Mouse (Mus musculus) olfactory bulb, adult 2 months (tissue): Measurements from ENCODE around the gene Zfp653.

Source experiments
- CTCF ChIP-seq: fragments of 200-500 bp; IDR thresholded peaks from 2 replicates; pipeline ENCODE4 v1.5.1; 2012; ENCODE audit warnings: low read depth, mild to moderate bottlenecking, low read length, moderate library complexity; ENCODE audit not compliant: insufficient read depth
- POLR2A ChIP-seq: fragments of 200-500 bp; IDR thresholded peaks from 2 replicates; pipeline ENCODE4 v1.6.1; 2012; ENCODE audit warnings: mild to moderate bottlenecking, low read depth, low read length, moderate library complexity; ENCODE audit not compliant: insufficient read depth

- TF ChIP-seq POLR2A: no peak
- no peak for TF ChIP-seq CTCF
These were observed 60.1 kb downstream of the Zfp653 start for GRCm38 (mm10) chr9:22011055-22011454.
